Mouse (Mus musculus): Measurements from ENCODE around the gene Bri3. TPM values are rescaled to one million over a fixed set of nuclear protein-coding genes. Genes with fewer than 3 reads are reported as not detected.

Bri3 gene
- polyA plus RNA-seq, 1 experiment from 2014 or later, result 116 TPM

GRCm38 (mm10) chr5:144269926-144270325 is 25.7 kb downstream of the Bri3 start:
- ATAC-seq (replicated peaks; ENCODE audit: insufficient number of reproducible peaks, low FRiP score, low TSS enrichment, low read depth), result no peak
- no peak overlapping the region for H3K4me3 ChIP-seq (ENCODE audit: low read depth, low read length)
- no peak for DNase-seq (ENCODE audit: low spot score)
- H3K27ac ChIP-seq (replicated peaks; ENCODE audit: low read depth, low read length), result no peak overlapping the region
- no peaks in the 10 kb centered on the region for H3K9me3 ChIP-seq (replicated peaks; ENCODE audit: control insufficient read depth, low read length)
- H3K4me1 ChIP-seq (ENCODE audit: control insufficient read depth, insufficient read depth, low read length), result no peaks in the 10 kb centered on the region
- no peaks in the 10 kb centered on the region for H3K27me3 ChIP-seq (ENCODE audit: control insufficient read depth, insufficient read depth, low read length)
- no peak overlapping the region for H3K9ac ChIP-seq (replicated peaks; ENCODE audit: low read length)
- no peaks in the 10 kb centered on the region; the same call in 1 of the 2 replicates for H3K36me3 ChIP-seq (replicated peaks; ENCODE audit: control insufficient read depth, insufficient read depth, low read depth, low read length)
- H3K4me2 ChIP-seq (ENCODE audit: low read depth, low read length), result no peak overlapping the region
- WGBS, result 91% methylated on average over 7 of the region's 7 CpGs

GRCm38 (mm10) chr5:144270420-144270819 is 26.2 kb downstream of the Bri3 start:
- no peak overlapping the region for H3K27ac ChIP-seq (replicated peaks; ENCODE audit: low read depth, low read length)

DNA sequence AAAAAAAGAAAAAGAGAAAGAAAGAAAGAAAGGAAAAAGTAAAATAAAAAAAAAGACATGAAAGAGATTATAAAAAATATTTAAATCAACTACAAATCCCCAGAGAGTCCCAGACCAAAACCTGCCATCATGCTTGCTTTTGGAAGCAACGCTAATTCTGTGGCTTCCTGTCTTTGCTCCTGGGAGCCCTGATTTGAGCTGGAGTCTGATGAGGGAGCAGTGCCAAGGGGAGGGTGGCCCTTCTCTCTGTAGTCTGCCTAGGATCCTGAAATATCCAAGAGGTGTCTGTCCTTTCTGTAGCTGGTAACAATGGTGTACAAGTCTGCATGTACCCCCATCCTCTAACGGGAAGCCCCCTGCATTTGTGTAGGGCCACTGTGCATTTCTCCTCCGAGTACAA is 26.9 kb downstream of the Bri3 start:
- Histone ChIP-seq H3K4me2 (ENCODE audit: low read depth, low read length) (no peak overlapping the region), H3K27me3 (ENCODE audit: control insufficient read depth, insufficient read depth, low read length) (no peaks in the 10 kb centered on the region), H3K9me3 (replicated peaks; ENCODE audit: control insufficient read depth, low read length) (no peaks in the 10 kb centered on the region), H3K9ac (replicated peaks; ENCODE audit: low read length) (no peak overlapping the region), H3K27ac (replicated peaks; ENCODE audit: low read depth, low read length) (no peak overlapping the region), H3K4me1 (ENCODE audit: control insufficient read depth, insufficient read depth, low read length) (no peaks in the 10 kb centered on the region), H3K36me3 (replicated peaks; ENCODE audit: control insufficient read depth, insufficient read depth, low read depth, low read length) (no peaks in the 10 kb centered on the region; the same call in 1 of the 2 replicates), H3K4me3 (ENCODE audit: low read depth, low read length) (no peak overlapping the region)
- WGBS, result 74% methylated on average over 3 of the region's 3 CpGs
- ATAC-seq (replicated peaks; ENCODE audit: insufficient number of reproducible peaks, low FRiP score, low TSS enrichment, low read depth) (no peak), DNase-seq (ENCODE audit: low spot score) (no peak)

More at GRCm38 (mm10) chr5:144270420-144270819, 26.2 kb downstream of the Bri3 start:
- H3K9ac ChIP-seq (replicated peaks; ENCODE audit: low read length), result no peak overlapping the region
- 86% methylated on average over 8 of the region's 8 CpGs for WGBS
- ATAC-seq (replicated peaks; ENCODE audit: insufficient number of reproducible peaks, low FRiP score, low TSS enrichment, low read depth) (no peak), DNase-seq (ENCODE audit: low spot score) (no peak)
- no peak overlapping the region for H3K4me2 ChIP-seq (ENCODE audit: low read depth, low read length)
- no peak overlapping the region for H3K4me3 ChIP-seq (ENCODE audit: low read depth, low read length)
- H3K4me1 ChIP-seq (ENCODE audit: control insufficient read depth, insufficient read depth, low read length), result no peaks in the 10 kb centered on the region
- no peaks in the 10 kb centered on the region; the same call in 1 of the 2 replicates for H3K36me3 ChIP-seq (replicated peaks; ENCODE audit: control insufficient read depth, insufficient read depth, low read depth, low read length)
- H3K27me3 ChIP-seq (ENCODE audit: control insufficient read depth, insufficient read depth, low read length), result no peaks in the 10 kb centered on the region
- no peaks in the 10 kb centered on the region for H3K9me3 ChIP-seq (replicated peaks; ENCODE audit: control insufficient read depth, low read length)

DNA sequence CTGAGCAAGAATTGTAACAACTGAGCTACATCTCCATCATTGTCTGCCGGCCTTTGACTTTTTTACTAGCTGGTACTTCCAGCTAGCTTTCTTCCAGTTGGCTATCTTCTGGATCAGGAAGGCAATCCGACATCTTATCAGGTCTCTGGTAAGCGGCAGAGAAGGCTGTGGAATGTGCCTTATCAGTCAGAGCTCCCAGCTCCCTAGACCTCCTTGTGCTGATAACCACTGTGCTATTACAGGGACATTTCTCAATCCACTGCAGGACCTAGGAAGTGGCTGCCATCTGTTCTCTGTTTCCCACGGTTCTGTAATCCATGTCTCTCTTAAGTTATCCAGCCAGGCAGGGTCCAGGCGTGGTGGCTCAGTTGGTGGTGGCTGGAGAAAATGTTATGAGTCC is 27.5 kb downstream of the Bri3 start:
- Histone ChIP-seq H3K36me3 (replicated peaks; ENCODE audit: control insufficient read depth, insufficient read depth, low read depth, low read length) (no peaks in the 10 kb centered on the region; the same call in 1 of the 2 replicates), H3K4me1 (ENCODE audit: control insufficient read depth, insufficient read depth, low read length) (no peaks in the 10 kb centered on the region), H3K4me3 (ENCODE audit: low read depth, low read length) (no peak overlapping the region), H3K4me2 (ENCODE audit: low read depth, low read length) (no peak overlapping the region), H3K27me3 (ENCODE audit: control insufficient read depth, insufficient read depth, low read length) (no peaks in the 10 kb centered on the region), H3K27ac (replicated peaks; ENCODE audit: low read depth, low read length) (no peak overlapping the region), H3K9me3 (replicated peaks; ENCODE audit: control insufficient read depth, low read length) (no peaks in the 10 kb centered on the region), H3K9ac (replicated peaks; ENCODE audit: low read length) (no peak overlapping the region)
- ATAC-seq (replicated peaks; ENCODE audit: insufficient number of reproducible peaks, low FRiP score, low TSS enrichment, low read depth) (no peak), DNase-seq (ENCODE audit: low spot score) (no peak)
- WGBS, result 65% methylated on average over 5 of the region's 5 CpGs

GRCm38 (mm10) chr5:144274904-144275303 is 30.7 kb downstream of the Bri3 start:
- no peaks in the 10 kb centered on the region; the same call in none of the 2 replicates for H3K36me3 ChIP-seq (replicated peaks; ENCODE audit: control insufficient read depth, insufficient read depth, low read depth, low read length)
- WGBS, result 73% methylated on average over 6 of the region's 6 CpGs

GRCm38 (mm10) chr5:144276898-144277630 is 32.8 kb downstream of the Bri3 start:
- no peaks in the 10 kb centered on the region; the same call in none of the 2 replicates for H3K36me3 ChIP-seq (replicated peaks; ENCODE audit: control insufficient read depth, insufficient read depth, low read depth, low read length)
- H3K4me2 ChIP-seq (ENCODE audit: low read depth, low read length), result no peak overlapping the region
- H3K9ac ChIP-seq (replicated peaks; ENCODE audit: low read length), result no peak overlapping the region
- H3K27me3 ChIP-seq (ENCODE audit: control insufficient read depth, insufficient read depth, low read length), result no peaks in the 10 kb centered on the region
- H3K27ac ChIP-seq (replicated peaks; ENCODE audit: low read depth, low read length), result no peak overlapping the region
- ATAC-seq (replicated peaks; ENCODE audit: insufficient number of reproducible peaks, low FRiP score, low TSS enrichment, low read depth) (no peak), DNase-seq (ENCODE audit: low spot score) (no peak)
- H3K9me3 ChIP-seq (replicated peaks; ENCODE audit: control insufficient read depth, low read length), result no peaks in the 10 kb centered on the region
- no peak overlapping the region for H3K4me3 ChIP-seq (ENCODE audit: low read depth, low read length)
- 84% methylated on average over 17 of the region's 17 CpGs for WGBS
- no peaks in the 10 kb centered on the region for H3K4me1 ChIP-seq (ENCODE audit: control insufficient read depth, insufficient read depth, low read length)

More at GRCm38 (mm10) chr5:144274904-144275303, 30.7 kb downstream of the Bri3 start:
- H3K9ac ChIP-seq (replicated peaks; ENCODE audit: low read length), result no peak overlapping the region
- no peak overlapping the region for H3K4me2 ChIP-seq (ENCODE audit: low read depth, low read length)
- H3K4me1 ChIP-seq (ENCODE audit: control insufficient read depth, insufficient read depth, low read length), result no peaks in the 10 kb centered on the region
- no peaks in the 10 kb centered on the region for H3K27me3 ChIP-seq (ENCODE audit: control insufficient read depth, insufficient read depth, low read length)
- H3K27ac ChIP-seq (replicated peaks; ENCODE audit: low read depth, low read length), result no peak overlapping the region
- no peaks in the 10 kb centered on the region for H3K9me3 ChIP-seq (replicated peaks; ENCODE audit: control insufficient read depth, low read length)
- no peak overlapping the region for H3K4me3 ChIP-seq (ENCODE audit: low read depth, low read length)
- no peak for DNase-seq (ENCODE audit: low spot score)
- no peak for ATAC-seq (replicated peaks; ENCODE audit: insufficient number of reproducible peaks, low FRiP score, low TSS enrichment, low read depth)

DNA sequence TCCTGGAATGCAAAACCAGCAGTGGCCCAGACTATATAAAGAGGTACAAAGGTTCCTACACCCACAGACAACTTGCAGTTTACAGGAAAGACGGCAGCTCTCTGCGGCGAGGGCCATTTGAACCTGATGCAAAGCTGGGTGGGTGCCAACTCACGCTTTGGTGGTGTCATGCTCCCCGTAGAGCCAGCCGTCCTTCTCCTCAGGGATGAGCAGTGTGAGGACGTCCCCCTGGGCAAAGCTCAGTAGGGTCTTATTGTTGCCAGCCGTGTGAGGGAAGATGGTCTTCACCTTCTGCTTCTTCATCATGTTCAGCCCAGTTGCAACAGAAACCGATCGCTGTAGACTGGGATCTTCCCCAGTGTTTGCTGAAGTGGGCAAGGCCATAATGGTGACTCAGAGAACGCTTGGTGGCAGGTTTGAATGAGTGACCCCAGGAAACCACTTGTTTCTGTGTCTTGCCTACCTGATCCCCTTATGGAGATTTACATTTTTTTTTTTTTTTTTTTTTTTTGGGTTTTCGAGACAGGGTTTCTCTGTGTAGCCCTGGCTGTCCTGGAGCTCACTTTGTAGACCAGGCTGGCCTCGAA is 34.2 kb downstream of the Bri3 start:
- no peak for DNase-seq (ENCODE audit: low spot score)
- no peaks in the 10 kb centered on the region for H3K27me3 ChIP-seq (ENCODE audit: control insufficient read depth, insufficient read depth, low read length)
- no peaks in the 10 kb centered on the region for H3K9me3 ChIP-seq (replicated peaks; ENCODE audit: control insufficient read depth, low read length)
- H3K4me1 ChIP-seq (ENCODE audit: control insufficient read depth, insufficient read depth, low read length), result no peaks in the 10 kb centered on the region
- no peak overlapping the region for H3K4me3 ChIP-seq (ENCODE audit: low read depth, low read length)
- ATAC-seq (replicated peaks; ENCODE audit: insufficient number of reproducible peaks, low FRiP score, low TSS enrichment, low read depth), result no peak
- H3K27ac ChIP-seq (replicated peaks; ENCODE audit: low read depth, low read length), result no peak overlapping the region
- 92% methylated on average over 11 of the region's 13 CpGs for WGBS
- no peaks in the 10 kb centered on the region; the same call in none of the 2 replicates for H3K36me3 ChIP-seq (replicated peaks; ENCODE audit: control insufficient read depth, insufficient read depth, low read depth, low read length)
- no peak overlapping the region for H3K4me2 ChIP-seq (ENCODE audit: low read depth, low read length)
- H3K9ac ChIP-seq (replicated peaks; ENCODE audit: low read length), result no peak overlapping the region

- H3K9me3 ChIP-seq (replicated peaks; ENCODE audit: control insufficient read depth, low read length), result no peaks in the 10 kb centered on the region
- H3K36me3 ChIP-seq (replicated peaks; ENCODE audit: control insufficient read depth, insufficient read depth, low read depth, low read length), result no peaks in the 10 kb centered on the region; the same call in none of the 2 replicates
- H3K9ac ChIP-seq (replicated peaks; ENCODE audit: low read length), result no peak overlapping the region
- ATAC-seq (replicated peaks; ENCODE audit: insufficient number of reproducible peaks, low FRiP score, low TSS enrichment, low read depth) (no peak), DNase-seq (ENCODE audit: low spot score) (no peak)
- WGBS, result 74% methylated on average over 9 of the region's 9 CpGs
- H3K27me3 ChIP-seq (ENCODE audit: control insufficient read depth, insufficient read depth, low read length), result no peaks in the 10 kb centered on the region
- no peak overlapping the region for H3K27ac ChIP-seq (replicated peaks; ENCODE audit: low read depth, low read length)
- H3K4me1 ChIP-seq (ENCODE audit: control insufficient read depth, insufficient read depth, low read length), result no peaks in the 10 kb centered on the region
- H3K4me2 ChIP-seq (ENCODE audit: low read depth, low read length), result no peak overlapping the region
- H3K4me3 ChIP-seq (ENCODE audit: low read depth, low read length), result no peak overlapping the region
Observed at GRCm38 (mm10) chr5:144279081-144279541, 34.9 kb downstream of the Bri3 start.

Data from embryonic facial prominence, embryonic 11.5 days (tissue).